Mouse (Mus musculus): ENCODE results near the gene Nusap1.

Nusap1 gene

DNA sequence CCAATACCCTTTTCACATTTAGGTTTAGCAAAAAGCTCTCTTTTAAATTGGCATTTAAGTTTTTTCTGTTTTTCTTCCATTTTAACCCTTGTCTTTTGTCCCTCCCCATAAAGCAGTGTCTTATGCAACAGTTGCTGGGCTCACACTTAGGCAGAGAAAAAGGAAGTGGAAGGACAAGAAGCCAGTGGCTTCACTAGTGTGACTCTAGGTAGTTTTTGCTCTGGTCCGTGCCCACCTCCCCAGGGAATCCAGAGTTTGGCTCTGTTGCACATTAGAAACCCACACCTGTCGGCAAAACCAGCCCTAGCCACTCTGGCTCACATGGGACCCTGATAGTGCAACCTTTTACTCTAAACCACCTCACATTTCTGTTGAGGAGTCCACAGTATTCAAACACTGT is 80.4 kb downstream of the Nusap1 start:
- TF ChIP-seq GATA4 (IDR thresholded peaks at IDR 0.05; ENCODE audit: insufficient replicate concordance, low read length): no peak

DNA sequence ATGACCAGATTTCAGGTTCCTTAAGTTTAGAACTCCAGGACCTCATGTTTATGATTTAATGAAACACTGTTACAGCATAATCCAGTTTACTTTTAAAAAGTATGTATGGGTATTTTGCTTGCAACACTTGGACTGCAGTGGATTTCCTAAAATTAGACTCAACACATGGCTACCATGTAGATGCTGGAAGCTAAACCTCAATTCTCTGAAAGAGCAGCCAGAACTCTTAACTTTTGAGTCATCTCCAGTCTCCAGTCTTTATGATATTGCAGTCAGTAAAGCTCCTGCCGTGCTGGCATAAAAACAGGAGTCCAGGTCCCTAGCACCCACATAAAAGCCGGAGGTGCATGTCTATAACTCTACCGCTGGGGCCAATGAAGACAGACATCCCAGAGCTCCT is 81.9 kb downstream of the Nusap1 start:
- TF ChIP-seq GATA4 (IDR thresholded peaks at IDR 0.05; ENCODE audit: insufficient replicate concordance, low read length): no peak
